Mouse (Mus musculus): ENCODE results near the gene Ubtd2.
"Not testable (repeated sequence)": the region's sequence is repeated elsewhere in the genome, so short reads cannot be mapped to it uniquely, and the experiment has no call there.

Ubtd2 gene

GRCm38 (mm10) chr11:32471925-32472324 lies 16.8 kb downstream of the Ubtd2 start:
- no peak for DNase-seq

- no peak for DNase-seq
Observed at GRCm38 (mm10) chr11:32474725-32475124, 19.6 kb downstream of the Ubtd2 start.

- DNase-seq, result no peak
Observed at GRCm38 (mm10) chr11:32475487-32476236, 20.5 kb downstream of the Ubtd2 start.

- DNase-seq, result peak; percentile 39 to 63
Observed at GRCm38 (mm10) chr11:32481525-32481924, 26.4 kb downstream of the Ubtd2 start.

GRCm38 (mm10) chr11:32485290-32485689 lies 30.1 kb downstream of the Ubtd2 start:
- peak in 1 of 2 experiments; percentile 23 for DNase-seq

GRCm38 (mm10) chr11:32486621-32487020 lies 31.5 kb downstream of the Ubtd2 start:
- no peak for DNase-seq

GRCm38 (mm10) chr11:32487501-32487900 lies 32.3 kb downstream of the Ubtd2 start:
- no peak for DNase-seq

GRCm38 (mm10) chr11:32488344-32488743 lies 33.2 kb downstream of the Ubtd2 start:
- no peak for DNase-seq

- DNase-seq, result no peak
Observed at GRCm38 (mm10) chr11:32488808-32489670, 33.9 kb downstream of the Ubtd2 start.

- DNase-seq, result no peak
Observed at GRCm38 (mm10) chr11:32491079-32491478, 35.9 kb downstream of the Ubtd2 start.

- DNase-seq, result no peak
Observed at GRCm38 (mm10) chr11:32493312-32493711, 38.1 kb downstream of the Ubtd2 start.

- DNase-seq, result no peak
Observed at GRCm38 (mm10) chr11:32495283-32495682, 40.1 kb downstream of the Ubtd2 start.

GRCm38 (mm10) chr11:32498757-32499535 lies 43.8 kb downstream of the Ubtd2 start:
- DNase-seq, result peak; percentile 58 to 84

- no peak for DNase-seq
Observed at GRCm38 (mm10) chr11:32499931-32500330, 44.8 kb downstream of the Ubtd2 start.

GRCm38 (mm10) chr11:32503711-32504110 lies 48.5 kb downstream of the Ubtd2 start:
- no peak for DNase-seq

- no peak for DNase-seq
Observed at GRCm38 (mm10) chr11:32505091-32505739, 50.0 kb downstream of the Ubtd2 start.

GRCm38 (mm10) chr11:32510930-32511329 lies 55.8 kb downstream of the Ubtd2 start:
- DNase-seq, result no peak

GRCm38 (mm10) chr11:32514853-32515252 lies 59.7 kb downstream of the Ubtd2 start:
- DNase-seq, result not testable (repeated sequence)

- DNase-seq, result peak; percentile 64 to 67
Observed at GRCm38 (mm10) chr11:32516091-32516490, 60.9 kb downstream of the Ubtd2 start.

- peak; percentile 82 to 85 for DNase-seq
Observed at GRCm38 (mm10) chr11:32516916-32517712, 61.9 kb downstream of the Ubtd2 start.

GRCm38 (mm10) chr11:32518770-32519169 lies 63.6 kb downstream of the Ubtd2 start:
- peak; percentile 43 to 44 for DNase-seq

GRCm38 (mm10) chr11:32519354-32519753 lies 64.2 kb downstream of the Ubtd2 start:
- DNase-seq, result no peak

All from cerebellum, postnatal 25 days (tissue).